Mouse (Mus musculus): Measurements from ENCODE around the gene Tas2r119. TPM values are rescaled to one million over a fixed set of nuclear protein-coding genes. Genes with fewer than 3 reads are reported as not detected.
"Not testable (repeated sequence)": the region's sequence is repeated elsewhere in the genome, so short reads cannot be mapped to it uniquely, and the experiment has no call there.

Gene Tas2r119
- total RNA-seq (2022): not detected

- no peak for DNase-seq (ENCODE audit: low spot score)
Measured at GRCm38 (mm10) chr15:32176989-32177388, at the start of gene Tas2r119. Tas2r119 (plus strand) TSS chr15:32177289.

GRCm38 (mm10) chr15:32132315-32132714 is 44.8 kb upstream of the Tas2r119 start:
- DNase-seq (ENCODE audit: low spot score): no peak

- DNase-seq (ENCODE audit: low spot score): no peak
Measured at GRCm38 (mm10) chr15:32141657-32142056, 35.4 kb upstream of the Tas2r119 start.

- no peak for DNase-seq (ENCODE audit: low spot score)
Measured at GRCm38 (mm10) chr15:32144269-32144668, 32.8 kb upstream of the Tas2r119 start.

- no peak for DNase-seq (ENCODE audit: low spot score)
Measured at GRCm38 (mm10) chr15:32153404-32153803, 23.7 kb upstream of the Tas2r119 start.

- no peak for DNase-seq (ENCODE audit: low spot score)
Measured at GRCm38 (mm10) chr15:32153857-32154449, 23.1 kb upstream of the Tas2r119 start.

GRCm38 (mm10) chr15:32156126-32156525 is 21.0 kb upstream of the Tas2r119 start:
- no peak for DNase-seq (ENCODE audit: low spot score)

GRCm38 (mm10) chr15:32160281-32160680 is 16.8 kb upstream of the Tas2r119 start:
- no peak for DNase-seq (ENCODE audit: low spot score)

- DNase-seq (ENCODE audit: low spot score): no peak
Measured at GRCm38 (mm10) chr15:32171764-32172163, 5.3 kb upstream of the Tas2r119 start.

GRCm38 (mm10) chr15:32172175-32172987 is 4.7 kb upstream of the Tas2r119 start:
- DNase-seq (ENCODE audit: low spot score): no peak

GRCm38 (mm10) chr15:32172988-32173329 is 4.1 kb upstream of the Tas2r119 start:
- no peak for DNase-seq (ENCODE audit: low spot score)

GRCm38 (mm10) chr15:32180010-32180725 is 3.1 kb downstream of the Tas2r119 start:
- DNase-seq (ENCODE audit: low spot score): no peak

GRCm38 (mm10) chr15:32182026-32182425 is 4.9 kb downstream of the Tas2r119 start:
- DNase-seq (ENCODE audit: low spot score): no peak

- DNase-seq (ENCODE audit: low spot score): no peak
Measured at GRCm38 (mm10) chr15:32184964-32185363, 7.9 kb downstream of the Tas2r119 start.

GRCm38 (mm10) chr15:32189879-32190278 is 12.8 kb downstream of the Tas2r119 start:
- no peak for DNase-seq (ENCODE audit: low spot score)

- DNase-seq (ENCODE audit: low spot score): no peak
Measured at GRCm38 (mm10) chr15:32190436-32190835, 13.3 kb downstream of the Tas2r119 start.

- no peak for DNase-seq (ENCODE audit: low spot score)
Measured at GRCm38 (mm10) chr15:32192948-32193347, 15.9 kb downstream of the Tas2r119 start.

GRCm38 (mm10) chr15:32198076-32198475 is 21.0 kb downstream of the Tas2r119 start:
- DNase-seq (ENCODE audit: low spot score): no peak

- DNase-seq (ENCODE audit: low spot score): no peak
Measured at GRCm38 (mm10) chr15:32198561-32198960, 21.5 kb downstream of the Tas2r119 start.

- DNase-seq (ENCODE audit: low spot score): no peak
Measured at GRCm38 (mm10) chr15:32203242-32203641, 26.2 kb downstream of the Tas2r119 start.

GRCm38 (mm10) chr15:32204908-32205307 is 27.8 kb downstream of the Tas2r119 start:
- no peak for DNase-seq (ENCODE audit: low spot score)

- DNase-seq (ENCODE audit: low spot score): not testable (repeated sequence)
Measured at GRCm38 (mm10) chr15:32214687-32215086, 37.6 kb downstream of the Tas2r119 start.

GRCm38 (mm10) chr15:32223028-32223427 is 45.9 kb downstream of the Tas2r119 start:
- no peak for DNase-seq (ENCODE audit: low spot score)
